Mouse (Mus musculus) liver, postnatal 0 days (tissue): Measurements from ENCODE around the gene Cyp4a31.

ENCODE experiments used
- CTCF ChIP-seq: sonication (generic); IDR thresholded peaks from 2 replicates; pipeline ENCODE4 v1.5.1; 2016; ENCODE audit warnings: antibody characterized with exemption, low read depth
- EP300 ChIP-seq: IDR thresholded peaks from 2 replicates; pipeline ENCODE4 v1.6.1; 2016; ENCODE audit warnings: antibody characterized with exemption, low read depth, mild to moderate bottlenecking

DNA sequence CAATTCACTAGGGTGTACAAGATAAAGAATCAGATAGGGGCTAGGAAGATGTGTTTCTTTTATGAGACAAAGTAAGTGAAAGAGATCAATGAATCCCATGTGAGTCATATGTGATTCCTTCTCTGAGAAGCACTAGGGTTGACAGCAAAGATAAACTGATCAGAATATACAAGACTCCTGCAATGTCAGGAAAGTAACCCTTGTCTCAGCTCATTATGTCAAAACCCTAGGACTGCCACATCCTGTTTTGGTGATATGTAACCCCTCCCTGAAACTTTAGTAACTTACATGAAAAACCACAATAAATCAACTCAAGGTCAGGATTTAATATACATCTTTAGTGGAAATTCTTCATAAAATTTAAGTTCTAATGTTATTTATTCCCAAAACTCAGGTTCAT lies 50.6 kb downstream of the Cyp4a31 start:
- TF ChIP-seq CTCF (no peak), EP300 (no peak)
